Mouse (Mus musculus) heart, adult 2 months (tissue): ENCODE measurements around the gene Arhgap25.

ENCODE experiments used
- CTCF ChIP-seq: fragments of 200-600 bp; IDR thresholded peaks from 2 replicates; pipeline ENCODE4 v1.8.1; 2022; ENCODE audit warnings: antibody characterized with exemption, mild to moderate bottlenecking, moderate library complexity
- POLR2A ChIP-seq: fragments of 200-500 bp; IDR thresholded peaks from 2 replicates; pipeline ENCODE4 v1.6.1; 2011; ENCODE audit warnings: mild to moderate bottlenecking, low read depth, low read length, control low read depth; ENCODE audit not compliant: insufficient read depth

- no peak for TF ChIP-seq POLR2A
- TF ChIP-seq CTCF = no peak
Measured at GRCm38 (mm10) chr6:87428487-87429044, 104.5 kb downstream of the Arhgap25 start, which contains the start of gene Bmp10.
